Mouse (Mus musculus) liver, adult 2 months (tissue): ENCODE measurements around the gene Cpeb2.

Experiments used
- CTCF ChIP-seq: fragments of 200-500 bp; IDR thresholded peaks from 2 replicates; pipeline ENCODE4 v1.5.1; 2011; ENCODE audit warnings: low read depth, low read length, control low read depth
- POLR2A ChIP-seq: fragments of 200-500 bp; IDR thresholded peaks from 2 replicates; pipeline ENCODE4 v1.6.1; 2011; ENCODE audit warnings: low read length, control low read depth; ENCODE audit not compliant: insufficient read depth; ENCODE audit errors: extremely low read depth

DNA sequence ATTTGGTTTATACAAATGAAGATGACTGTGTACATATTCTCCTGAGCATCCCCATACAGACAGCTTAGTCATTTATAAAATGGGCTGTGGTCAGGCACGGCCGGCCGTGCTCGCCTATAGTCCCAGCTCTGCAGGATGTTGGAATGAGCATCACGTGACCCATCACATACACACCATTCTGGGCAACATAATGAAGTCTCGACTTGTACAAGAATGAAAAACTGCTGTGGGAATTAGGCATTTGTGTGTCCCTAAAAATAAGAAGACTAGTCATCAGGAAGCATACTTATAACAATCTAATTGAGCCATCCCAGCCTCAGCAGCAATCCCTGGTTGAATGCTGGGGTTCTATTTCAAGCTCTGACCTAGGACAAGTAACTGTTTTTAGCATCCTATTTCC is 28.8 kb downstream of the Cpeb2 start:
- TF ChIP-seq CTCF (no peak), POLR2A (no peak)
